Mouse (Mus musculus): Measurements from ENCODE around the gene Syt7.

DNA sequence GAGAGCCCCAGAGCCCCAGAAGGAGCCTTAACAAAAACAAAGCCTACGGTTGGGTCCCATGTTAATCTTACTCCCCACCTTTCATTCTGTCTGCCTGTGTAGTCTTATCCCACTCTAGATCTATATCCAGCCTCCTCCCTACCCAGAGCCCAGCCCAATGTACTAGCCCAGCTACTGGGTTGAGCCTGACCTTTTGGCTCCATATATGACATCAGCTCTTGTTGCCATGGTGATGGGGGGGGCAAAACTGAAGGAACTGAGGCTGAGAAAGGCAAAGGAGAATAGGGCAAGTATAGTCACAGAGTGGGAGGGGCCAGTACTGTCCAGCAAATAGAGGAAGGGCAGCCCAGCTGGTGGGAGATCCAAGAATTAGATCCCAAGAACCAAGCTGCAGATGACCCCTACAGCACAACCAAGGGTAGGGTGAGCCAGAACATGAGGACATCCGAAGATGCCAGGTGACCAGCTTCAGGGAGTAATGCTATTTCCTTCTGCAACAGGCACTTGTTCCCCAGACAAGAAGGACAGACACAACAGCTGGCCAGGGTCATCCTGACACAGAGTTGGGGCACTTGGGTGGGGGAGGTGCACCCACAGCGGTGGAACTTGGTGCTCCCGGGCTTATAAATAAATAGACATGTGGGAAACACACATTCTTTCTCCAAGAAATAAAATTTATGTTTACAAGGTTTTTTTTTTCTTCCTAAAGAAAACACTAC is 66.0 kb downstream of the Syt7 start:
- TF ChIP-seq CTCF (IDR thresholded peaks at IDR 0.05; ENCODE audit: borderline replicate concordance, insufficient read depth, low read length) (no peak), POLR2A (IDR thresholded peaks at IDR 0.05; ENCODE audit: low read depth, low read length) (no peak)
